Mouse (Mus musculus) lung, embryonic 14.5 days (tissue): Measurements from ENCODE around the gene Btbd8. TPM values are rescaled to one million over a fixed set of nuclear protein-coding genes. Genes with fewer than 3 reads are reported as not detected.
A peak's percentile ranks its signal among the peaks of the same experiment; 100 is the strongest.

Experiments used
- ATAC-seq: fragments of 200-750 bp; cut with Nextera tagmentation; 2 replicates; pipeline ENCODE4 v1.8.0; 2017; ENCODE audit warnings: mild to moderate bottlenecking, moderate TSS enrichment, moderate library complexity; ENCODE audit not compliant: insufficient read depth
- DNase-seq: peaks from one replicate; pipeline ENCODE4 v3.0.0-alpha.2; 2015
- H3K27ac ChIP-seq: fragments of 300-500 bp; sonication (generic); 2 replicates; pipeline ENCODE4 v1.5.1; 2014; ENCODE audit warnings: low read depth, mild to moderate bottlenecking, moderate library complexity
- H3K27me3 ChIP-seq: fragments of 300-500 bp; sonication (generic); 2 replicates; pipeline ENCODE4 v1.6.1; 2014; ENCODE audit warnings: low read length, control low read depth; ENCODE audit not compliant: insufficient read depth
- H3K36me3 ChIP-seq: fragments of 300-500 bp; sonication (generic); 2 replicates; pipeline ENCODE4 v1.6.1; 2014; ENCODE audit warnings: control low read depth; ENCODE audit not compliant: insufficient read depth
- H3K4me1 ChIP-seq: fragments of 300-500 bp; sonication (generic); 2 replicates; pipeline ENCODE4 v1.6.1; 2014; ENCODE audit warnings: antibody characterized with exemption, control low read depth; ENCODE audit not compliant: insufficient read depth
- H3K4me2 ChIP-seq: fragments of 300-500 bp; sonication (generic); 2 replicates; pipeline ENCODE4 v1.6.1; 2014; ENCODE audit warnings: mild to moderate bottlenecking
- H3K4me3 ChIP-seq: fragments of 300-500 bp; sonication (generic); 2 replicates; pipeline ENCODE4 v1.5.1; 2014; ENCODE audit warnings: low read depth, low read length
- H3K9ac ChIP-seq: fragments of 300-500 bp; sonication (generic); 2 replicates; pipeline ENCODE4 v1.6.1; 2014
- H3K9me3 ChIP-seq: fragments of 300-500 bp; sonication (generic); 2 replicates; pipeline ENCODE4 v1.6.1; 2016; ENCODE audit warnings: low read depth, low read length, control low read depth
- CTCF ChIP-seq: IDR thresholded peaks from 2 replicates; pipeline ENCODE4 v1.5.1; 2016; ENCODE audit warnings: antibody characterized with exemption, low read depth
- WGBS: fragments of 180-500 bp; shearing (Covaris S2); extraction: QIAGEN DNeasy Blood & Tissue Kit; methylation state at CpG from one replicate; pipeline ENCODE4 v1.1.7; 2014; 5-methylcytosine and 5-hydroxymethylcytosine counted together
- polyA plus RNA-seq: library from polyadenylated mRNA; unstranded; fragments of >200 nt; fragmentation: Nextera tagmentation; extraction: Ambion mirVana; gene quantifications from 2 replicates; pipeline ENCODE4 v1.2.1, GENCODE M21; 2014

Btbd8 gene
- polyA plus RNA-seq, 1 experiment from 2014 or later, result 4.3 TPM

DNA sequence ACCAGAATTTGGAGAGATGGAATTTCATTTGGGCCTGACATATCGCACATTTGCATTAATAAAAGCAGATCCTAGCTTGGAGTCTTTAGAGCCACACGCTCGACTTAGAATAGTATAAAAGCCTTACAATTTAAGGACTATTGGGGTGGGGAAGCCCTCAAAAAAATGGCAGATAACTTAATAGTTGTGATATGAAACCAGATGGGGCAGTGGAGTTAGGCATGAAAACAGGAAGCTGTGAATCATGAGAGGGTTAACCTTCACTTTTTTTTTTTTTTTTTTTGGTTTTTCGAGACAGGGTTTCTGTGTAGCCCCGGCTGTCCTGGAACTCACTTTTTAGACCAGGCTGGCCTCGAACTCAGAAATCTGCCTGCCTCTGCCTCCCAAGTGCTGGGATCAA, 1.6 kb upstream of the Btbd8 start:
- H3K27ac ChIP-seq, result no peak overlapping the region
- no peak overlapping the region for H3K9ac ChIP-seq
- no peaks in the 10 kb centered on the region for H3K9me3 ChIP-seq
- H3K4me1 ChIP-seq, result no peaks in the 10 kb centered on the region
- H3K4me3 ChIP-seq, result no peak overlapping the region
- H3K27me3 ChIP-seq, result no peaks in the 10 kb centered on the region
- H3K36me3 ChIP-seq, result no peaks in the 10 kb centered on the region
- no peak overlapping the region for H3K4me2 ChIP-seq
- no peak for DNase-seq
- ATAC-seq, result no peak
- 83% methylated on average over 6 of the region's 6 CpGs for WGBS
- TF ChIP-seq CTCF, result no peak

DNA sequence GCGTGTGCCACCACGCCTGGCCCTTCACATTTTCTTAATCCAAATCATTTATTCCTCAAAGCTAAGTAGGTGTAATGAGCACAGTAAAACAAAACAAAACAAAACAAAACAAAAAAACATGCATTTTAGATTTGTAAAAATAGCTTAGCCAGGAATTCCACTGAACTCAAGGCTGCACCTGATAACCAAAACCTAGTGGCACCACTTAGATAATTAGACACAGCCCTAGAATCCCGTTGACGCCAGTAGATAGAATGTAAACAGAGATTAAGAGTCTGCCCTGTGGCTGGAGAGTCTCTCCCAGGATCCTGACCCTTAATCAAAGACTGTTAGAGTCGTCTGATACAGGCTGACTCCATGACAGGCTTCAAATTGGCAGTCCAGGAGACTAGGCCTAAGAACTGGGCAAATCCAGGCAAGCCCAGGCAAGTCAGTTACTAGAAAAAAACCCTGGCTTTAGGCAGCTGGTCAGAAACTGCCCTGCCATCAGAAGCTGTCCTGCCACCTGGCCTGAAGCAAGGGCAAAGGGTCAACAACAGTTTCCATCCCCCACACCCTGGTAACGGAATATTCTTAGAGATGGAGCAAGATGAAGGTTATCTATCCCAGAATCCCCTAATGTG, 1.1 kb upstream of the Btbd8 start:
- H3K27me3 ChIP-seq, result no peaks in the 10 kb centered on the region
- no peak overlapping the region for H3K4me3 ChIP-seq
- TF ChIP-seq CTCF, result no peak
- H3K4me2 ChIP-seq, result no peak overlapping the region; the same call in 1 of the 2 replicates
- H3K4me1 ChIP-seq, result no peaks in the 10 kb centered on the region
- WGBS, result 62% methylated on average over 6 of the region's 6 CpGs
- H3K36me3 ChIP-seq, result no peaks in the 10 kb centered on the region
- no peak overlapping the region for H3K27ac ChIP-seq
- H3K9ac ChIP-seq, result no peak overlapping the region
- DNase-seq (no peak), ATAC-seq (no peak)
- no peaks in the 10 kb centered on the region for H3K9me3 ChIP-seq

DNA sequence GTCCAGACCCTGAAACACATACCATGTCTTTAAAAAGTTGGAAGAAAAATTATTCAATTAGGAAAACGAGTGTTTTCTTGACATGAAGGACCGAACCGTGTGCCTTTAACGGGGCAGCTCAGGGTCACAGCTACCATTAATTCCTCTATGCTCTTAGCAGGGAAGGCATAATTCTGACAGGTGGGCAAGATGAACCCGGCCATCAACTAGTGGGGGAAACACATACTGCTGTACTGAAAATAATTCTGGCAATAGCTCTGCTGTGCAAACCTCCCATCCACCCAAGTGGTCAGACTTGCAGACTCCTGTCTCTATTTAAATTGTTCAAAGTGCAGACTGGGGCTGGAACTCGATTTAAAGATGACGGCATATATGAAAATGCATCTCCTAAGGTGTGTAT, 556 bp downstream of the Btbd8 start:
- no peaks in the 10 kb centered on the region for H3K9me3 ChIP-seq
- 15% methylated on average over 7 of the region's 7 CpGs for WGBS

GRCm38 (mm10) chr5:107441881-107442280, 4.1 kb downstream of the Btbd8 start:
- no peak overlapping the region for H3K4me3 ChIP-seq
- ATAC-seq, result no peak
- 74% methylated on average over 5 of the region's 5 CpGs for WGBS
- no peak overlapping the region for H3K4me2 ChIP-seq
- H3K9me3 ChIP-seq, result no peaks in the 10 kb centered on the region
- H3K4me1 ChIP-seq, result no peaks in the 10 kb centered on the region
- H3K36me3 ChIP-seq, result no peaks in the 10 kb centered on the region
- DNase-seq, result no peak
- no peaks in the 10 kb centered on the region for H3K27me3 ChIP-seq
- H3K9ac ChIP-seq, result no peak overlapping the region
- no peak for TF ChIP-seq CTCF
- H3K27ac ChIP-seq, result no peak overlapping the region

More for the DNA sequence above, 556 bp downstream of the Btbd8 start:
- Histone ChIP-seq H3K4me2 (peak overlapping the region; percentile 82), H3K36me3 (no peaks in the 10 kb centered on the region), H3K27me3 (no peaks in the 10 kb centered on the region), H3K4me3 (peak overlapping the region; percentile 80), H3K27ac (peak overlapping the region; percentile 75), H3K9ac (peak overlapping the region; percentile 90), H3K4me1 (no peaks in the 10 kb centered on the region)
- peak; percentile 13; the same call in 1 of the 2 replicates for ATAC-seq
- DNase-seq, result peak; percentile 34
- TF ChIP-seq CTCF, result 0 out of 2 replicates have a peak, but pooled peaks have one; percentile 4

DNA sequence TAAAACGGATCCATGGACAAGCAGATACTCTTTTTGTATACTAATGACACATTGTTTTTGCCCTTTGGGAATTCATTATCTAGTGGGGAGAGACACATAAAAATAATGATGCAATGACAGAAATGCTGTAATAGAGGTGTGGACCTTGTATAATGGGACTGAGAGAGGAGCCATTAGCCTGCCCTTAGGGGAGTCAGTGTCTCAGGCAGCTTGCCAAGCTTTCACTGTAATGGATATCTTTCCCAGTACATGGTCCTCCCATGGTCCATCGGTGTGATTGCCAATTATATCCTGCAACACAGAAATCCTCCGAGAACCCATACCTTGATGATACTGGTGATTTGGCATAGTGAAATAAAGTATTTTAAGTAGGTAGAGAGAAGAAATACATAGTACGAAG, 6.5 kb downstream of the Btbd8 start:
- H3K27ac ChIP-seq, result no peak overlapping the region
- ATAC-seq (no peak), DNase-seq (no peak)
- no peaks in the 10 kb centered on the region for H3K4me1 ChIP-seq
- no peak overlapping the region for H3K4me3 ChIP-seq
- 85% methylated on average over 4 of the region's 4 CpGs for WGBS
- H3K9me3 ChIP-seq, result no peaks in the 10 kb centered on the region
- H3K36me3 ChIP-seq, result no peaks in the 10 kb centered on the region
- no peak for TF ChIP-seq CTCF
- no peak overlapping the region for H3K9ac ChIP-seq
- H3K27me3 ChIP-seq, result no peaks in the 10 kb centered on the region
- H3K4me2 ChIP-seq, result no peak overlapping the region

GRCm38 (mm10) chr5:107447977-107448376, 10.2 kb downstream of the Btbd8 start:
- no peak overlapping the region for H3K9ac ChIP-seq
- no peaks in the 10 kb centered on the region for H3K9me3 ChIP-seq
- TF ChIP-seq CTCF, result no peak
- H3K4me3 ChIP-seq, result no peak overlapping the region
- ATAC-seq, result no peak
- H3K27me3 ChIP-seq, result no peaks in the 10 kb centered on the region
- WGBS, result 73% methylated on average over 4 of the region's 4 CpGs
- H3K4me1 ChIP-seq, result no peaks in the 10 kb centered on the region
- no peak overlapping the region for H3K27ac ChIP-seq
- no peak for DNase-seq
- H3K36me3 ChIP-seq, result 0 out of 2 replicates have a peak, but pooled peaks cover 4% of the 10 kb centered on the region
- H3K4me2 ChIP-seq, result no peak overlapping the region

GRCm38 (mm10) chr5:107448784-107449183, 11.0 kb downstream of the Btbd8 start:
- no peaks in the 10 kb centered on the region for H3K9me3 ChIP-seq
- no peak overlapping the region for H3K4me3 ChIP-seq
- 90% methylated on average over 4 of the region's 4 CpGs for WGBS
- TF ChIP-seq CTCF, result no peak
- no peak overlapping the region for H3K27ac ChIP-seq
- DNase-seq, result no peak
- H3K27me3 ChIP-seq, result no peaks in the 10 kb centered on the region
- H3K9ac ChIP-seq, result no peak overlapping the region
- H3K36me3 ChIP-seq, result 0 out of 2 replicates have a peak, but pooled peaks cover 4% of the 10 kb centered on the region
- no peak overlapping the region for H3K4me2 ChIP-seq
- no peaks in the 10 kb centered on the region for H3K4me1 ChIP-seq
- no peak for ATAC-seq
